Mouse (Mus musculus) megakaryocyte, embryonic 14.5 days (primary cell): ENCODE measurements at regions not wholly inside any gene's neighbourhood (a gene's known extent, or its start where the extent isn't known, plus 50 kb on each side); places are given as distances from the start of the nearest gene placed in this dataset.
"Not testable (repeated sequence)": the region's sequence is repeated elsewhere in the genome, so short reads cannot be mapped to it uniquely, and the experiment has no call there.

Experiments used
- H3K27me3 ChIP-seq: replicated peaks from 2 replicates; pipeline ENCODE3; 2012; ENCODE audit warnings: inconsistent platforms
- H3K36me3 ChIP-seq: replicated peaks from 2 replicates; pipeline ENCODE3; 2012; ENCODE audit warnings: low read length, inconsistent platforms, mixed read lengths
- H3K4me1 ChIP-seq: 2 replicates; pipeline ENCODE4 v1.6.1; 2012; ENCODE audit warnings: inconsistent platforms
- H3K4me3 ChIP-seq: replicated peaks from 2 replicates; pipeline ENCODE3; 2012; ENCODE audit warnings: moderate library complexity, mild to moderate bottlenecking, inconsistent platforms
- H3K9me3 ChIP-seq: 2 replicates; pipeline ENCODE4 v1.6.1; 2012; ENCODE audit warnings: inconsistent platforms
- FLI1 ChIP-seq: IDR thresholded peaks from 2 replicates; pipeline ENCODE4 v1.6.1; 2012; ENCODE audit warnings: low read length, inconsistent platforms, mixed read lengths
- GATA1 ChIP-seq: IDR thresholded peaks from 3 replicates; pipeline ENCODE4 v1.6.1; 2012; ENCODE audit warnings: mixed read lengths, low read length, inconsistent platforms, borderline replicate concordance

- Histone ChIP-seq H3K27me3 (no peaks in the 10 kb centered on the region), H3K9me3 (no peaks in the 10 kb centered on the region), H3K4me1 (no peaks in the 10 kb centered on the region; the same call in 1 of the 2 replicates), H3K4me3 (no peak overlapping the region), H3K36me3 (no peaks in the 10 kb centered on the region)
- TF ChIP-seq FLI1 (no peak), GATA1 (no peak)
These were observed 465.7 kb downstream of the Adam6a start for GRCm38 (mm10) chr12:114009391-114009790.

GRCm38 (mm10) chr12:114012860-114013259 lies 469.2 kb downstream of the Adam6a start:
- not testable (repeated sequence) for H3K36me3 ChIP-seq, H3K4me3 ChIP-seq

GRCm38 (mm10) chr12:114037011-114037410 lies 493.3 kb downstream of the Adam6a start:
- H3K4me1 ChIP-seq, H3K4me3 ChIP-seq, H3K9me3 ChIP-seq, H3K27me3 ChIP-seq, H3K36me3 ChIP-seq: not testable (repeated sequence)

More at GRCm38 (mm10) chr12:114012860-114013259, 469.2 kb downstream of the Adam6a start:
- H3K4me1 ChIP-seq, H3K9me3 ChIP-seq, H3K27me3 ChIP-seq: not testable (repeated sequence)

GRCm38 (mm10) chr12:114047991-114048390 lies 504.3 kb downstream of the Adam6a start:
- H3K9me3 ChIP-seq, H3K27me3 ChIP-seq, H3K4me3 ChIP-seq, H3K36me3 ChIP-seq, H3K4me1 ChIP-seq: not testable (repeated sequence)

- H3K27me3 ChIP-seq = no peaks in the 10 kb centered on the region
- no peaks in the 10 kb centered on the region for H3K9me3 ChIP-seq
- no peak for TF ChIP-seq FLI1
- H3K4me3 ChIP-seq = no peak overlapping the region
- H3K4me1 ChIP-seq = no peaks in the 10 kb centered on the region
- no peaks in the 10 kb centered on the region for H3K36me3 ChIP-seq
These were observed 509.6 kb downstream of the Adam6a start for GRCm38 (mm10) chr12:114053341-114053740.

GRCm38 (mm10) chr12:114059615-114060014 lies 515.9 kb downstream of the Adam6a start:
- no peak for TF ChIP-seq FLI1
- no peak for TF ChIP-seq GATA1
- Histone ChIP-seq H3K4me3 (no peak overlapping the region), H3K4me1 (peaks cover 5% of the 10 kb centered on the region), H3K27me3 (no peaks in the 10 kb centered on the region), H3K36me3 (no peaks in the 10 kb centered on the region), H3K9me3 (no peaks in the 10 kb centered on the region)

- Histone ChIP-seq H3K4me1 (no peaks in the 10 kb centered on the region), H3K4me3 (no peak overlapping the region), H3K9me3 (no peaks in the 10 kb centered on the region), H3K27me3 (no peaks in the 10 kb centered on the region), H3K36me3 (no peaks in the 10 kb centered on the region)
- TF ChIP-seq FLI1 (no peak), GATA1 (no peak)
These were observed 523.5 kb downstream of the Adam6a start for GRCm38 (mm10) chr12:114067166-114067565.

GRCm38 (mm10) chr12:114108731-114109130 lies 565.0 kb downstream of the Adam6a start:
- not testable (repeated sequence) for H3K4me3 ChIP-seq, H3K36me3 ChIP-seq, H3K4me1 ChIP-seq, H3K9me3 ChIP-seq, H3K27me3 ChIP-seq

- Histone ChIP-seq H3K9me3 (no peaks in the 10 kb centered on the region), H3K36me3 (no peaks in the 10 kb centered on the region), H3K4me3 (no peak overlapping the region), H3K4me1 (no peaks in the 10 kb centered on the region), H3K27me3 (no peaks in the 10 kb centered on the region)
- TF ChIP-seq GATA1 = no peak
- no peak for TF ChIP-seq FLI1
These were observed 591.2 kb downstream of the Adam6a start for GRCm38 (mm10) chr12:114134897-114135296.

- Histone ChIP-seq H3K9me3 (peaks cover 14% of the 10 kb centered on the region), H3K27me3 (no peaks in the 10 kb centered on the region), H3K36me3 (no peaks in the 10 kb centered on the region), H3K4me1 (no peaks in the 10 kb centered on the region), H3K4me3 (no peak overlapping the region)
- TF ChIP-seq GATA1 (no peak), FLI1 (no peak)
These were observed 605.1 kb downstream of the Adam6a start for GRCm38 (mm10) chr12:114148779-114149178.

GRCm38 (mm10) chr12:114172305-114172704 lies 628.6 kb downstream of the Adam6a start:
- no peak overlapping the region for H3K4me3 ChIP-seq
- no peaks in the 10 kb centered on the region for H3K9me3 ChIP-seq
- H3K4me1 ChIP-seq = peaks cover 8% of the 10 kb centered on the region; the same call in 1 of the 2 replicates
- H3K27me3 ChIP-seq = no peaks in the 10 kb centered on the region
- TF ChIP-seq GATA1 (no peak), FLI1 (no peak)
- no peaks in the 10 kb centered on the region for H3K36me3 ChIP-seq

- no peaks in the 10 kb centered on the region for H3K27me3 ChIP-seq
- TF ChIP-seq FLI1 (no peak), GATA1 (no peak)
- no peaks in the 10 kb centered on the region for H3K36me3 ChIP-seq
- peaks cover 4% of the 10 kb centered on the region; the same call in 1 of the 2 replicates for H3K4me1 ChIP-seq
- H3K4me3 ChIP-seq = no peak overlapping the region
- H3K9me3 ChIP-seq = no peaks in the 10 kb centered on the region
These were observed 655.8 kb downstream of the Adam6a start for GRCm38 (mm10) chr12:114199521-114199920.
